Mouse (Mus musculus): Measurements from ENCODE around the gene Isg20l2. TPM values are rescaled to one million over a fixed set of nuclear protein-coding genes. Genes with fewer than 3 reads are reported as not detected.

Isg20l2 gene
- total RNA-seq, 2 experiments from 2014 or later: 15.1 to 15.6 TPM

DNA sequence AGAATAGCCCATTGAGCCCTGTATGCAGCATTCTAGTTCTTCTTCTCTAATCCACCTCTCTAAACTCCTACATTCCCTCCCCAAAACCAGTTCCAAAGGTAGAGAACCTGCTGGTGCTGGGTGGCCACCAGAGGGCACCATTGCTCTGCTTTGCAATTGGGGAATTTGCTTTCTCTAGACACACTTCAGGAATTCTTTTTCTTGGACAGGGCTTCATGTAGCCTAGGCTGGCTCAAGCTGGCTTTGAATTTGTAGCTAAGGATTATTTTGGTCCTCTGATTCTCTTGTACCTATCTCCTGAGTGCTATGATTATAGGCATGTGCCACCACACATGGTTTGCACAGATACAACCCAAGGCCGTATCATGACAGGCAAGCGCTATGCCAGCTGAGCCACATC, 5.7 kb downstream of the Isg20l2 start:
- intact Hi-C loops (cut with DNase I): loop anchor here (1.0 kb wide), 3 partner anchors 26 to 136 kb away; no protein-coding TSS in a partner anchor
- TF ChIP-seq CTCF (IDR thresholded peaks at IDR 0.05): peak; percentile 98
- no peak overlapping the region for H3K4me3 ChIP-seq
- H3K27ac ChIP-seq: no peak overlapping the region
- DNase-seq (ENCODE audit: extremely low spot score in 1 of 2, low spot score in 2 of 2): peak; percentile 76 to 81

- intact Hi-C loops (cut with DNase I): no loop called here
Observed at GRCm38 (mm10) chr3:87940611-87941010, 10.5 kb downstream of the Isg20l2 start.

GRCm38 (mm10) chr3:87942471-87942870, 12.4 kb downstream of the Isg20l2 start:
- H3K4me3 ChIP-seq: no peak overlapping the region
- DNase-seq (ENCODE audit: extremely low spot score in 1 of 2, low spot score in 2 of 2): no peak
- no peak for TF ChIP-seq CTCF (IDR thresholded peaks at IDR 0.05)
- no peak overlapping the region for H3K27ac ChIP-seq
- intact Hi-C loops (cut with DNase I): no loop called here

More at GRCm38 (mm10) chr3:87940611-87941010, 10.5 kb downstream of the Isg20l2 start:
- H3K4me3 ChIP-seq: no peak overlapping the region
- no peak for DNase-seq (ENCODE audit: extremely low spot score in 1 of 2, low spot score in 2 of 2)
- no peak for TF ChIP-seq CTCF (IDR thresholded peaks at IDR 0.05)
- no peak overlapping the region for H3K27ac ChIP-seq

- no peak for TF ChIP-seq CTCF (IDR thresholded peaks at IDR 0.05)
- intact Hi-C loops (cut with DNase I): no loop called here
- H3K27ac ChIP-seq: no peak overlapping the region
- DNase-seq (ENCODE audit: extremely low spot score in 1 of 2, low spot score in 2 of 2): no peak
- H3K4me3 ChIP-seq: no peak overlapping the region
Observed at GRCm38 (mm10) chr3:87943586-87943985, 13.5 kb downstream of the Isg20l2 start.

DNA sequence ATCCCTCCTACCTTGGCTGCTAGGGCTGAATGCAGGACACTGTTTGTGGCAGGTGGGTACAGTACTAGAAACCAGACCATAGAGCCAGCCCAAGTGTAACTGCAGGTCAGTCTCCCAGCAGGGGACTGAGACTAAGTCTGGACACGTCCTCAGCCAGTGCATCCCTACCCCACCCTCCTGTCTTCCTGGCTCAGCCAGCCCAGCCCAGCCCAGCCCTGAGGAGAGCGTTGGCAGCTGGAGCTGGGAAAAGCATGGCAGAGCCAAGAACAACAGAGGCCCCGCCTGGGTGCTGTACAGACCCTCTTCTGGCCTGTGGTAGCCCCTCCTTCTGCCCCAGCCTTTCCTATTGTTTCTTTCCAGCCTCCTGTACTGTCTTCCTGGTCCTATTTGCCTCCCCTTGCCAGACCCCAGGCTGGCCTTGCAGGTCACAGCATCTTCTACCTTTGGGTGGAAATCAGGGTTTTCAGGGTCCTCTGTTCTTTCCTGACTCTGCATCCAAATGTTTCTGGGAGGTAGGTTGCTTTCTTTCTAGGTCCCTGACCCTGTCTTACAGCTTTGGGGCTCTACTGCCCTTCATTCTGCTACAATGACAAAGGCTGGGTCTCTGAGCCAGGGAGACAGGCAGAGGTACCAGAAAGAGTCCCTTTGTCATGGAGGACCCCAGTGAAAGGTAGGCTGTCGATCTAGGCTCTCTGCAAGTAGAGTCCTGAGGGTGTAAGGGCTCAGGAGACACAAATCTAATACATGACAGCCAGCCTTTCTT, 14.9 kb downstream of the Isg20l2 start:
- intact Hi-C loops (cut with DNase I): no loop called here
- Histone ChIP-seq H3K4me3 (no peak overlapping the region), H3K27ac (no peak overlapping the region)
- no peak for DNase-seq (ENCODE audit: extremely low spot score in 1 of 2, low spot score in 2 of 2)
- TF ChIP-seq CTCF (IDR thresholded peaks at IDR 0.05): no peak

GRCm38 (mm10) chr3:87945781-87946540, 15.8 kb downstream of the Isg20l2 start:
- H3K4me3 ChIP-seq: no peak overlapping the region
- no peak for TF ChIP-seq CTCF (IDR thresholded peaks at IDR 0.05)
- intact Hi-C loops (cut with DNase I): no loop called here
- H3K27ac ChIP-seq: no peak overlapping the region
- DNase-seq (ENCODE audit: extremely low spot score in 1 of 2, low spot score in 2 of 2): no peak

GRCm38 (mm10) chr3:87946541-87946860, 16.4 kb downstream of the Isg20l2 start:
- Histone ChIP-seq H3K27ac (no peak overlapping the region), H3K4me3 (no peak overlapping the region)
- intact Hi-C loops (cut with DNase I): no loop called here
- DNase-seq (ENCODE audit: extremely low spot score in 1 of 2, low spot score in 2 of 2): no peak
- TF ChIP-seq CTCF (IDR thresholded peaks at IDR 0.05): no peak

DNA sequence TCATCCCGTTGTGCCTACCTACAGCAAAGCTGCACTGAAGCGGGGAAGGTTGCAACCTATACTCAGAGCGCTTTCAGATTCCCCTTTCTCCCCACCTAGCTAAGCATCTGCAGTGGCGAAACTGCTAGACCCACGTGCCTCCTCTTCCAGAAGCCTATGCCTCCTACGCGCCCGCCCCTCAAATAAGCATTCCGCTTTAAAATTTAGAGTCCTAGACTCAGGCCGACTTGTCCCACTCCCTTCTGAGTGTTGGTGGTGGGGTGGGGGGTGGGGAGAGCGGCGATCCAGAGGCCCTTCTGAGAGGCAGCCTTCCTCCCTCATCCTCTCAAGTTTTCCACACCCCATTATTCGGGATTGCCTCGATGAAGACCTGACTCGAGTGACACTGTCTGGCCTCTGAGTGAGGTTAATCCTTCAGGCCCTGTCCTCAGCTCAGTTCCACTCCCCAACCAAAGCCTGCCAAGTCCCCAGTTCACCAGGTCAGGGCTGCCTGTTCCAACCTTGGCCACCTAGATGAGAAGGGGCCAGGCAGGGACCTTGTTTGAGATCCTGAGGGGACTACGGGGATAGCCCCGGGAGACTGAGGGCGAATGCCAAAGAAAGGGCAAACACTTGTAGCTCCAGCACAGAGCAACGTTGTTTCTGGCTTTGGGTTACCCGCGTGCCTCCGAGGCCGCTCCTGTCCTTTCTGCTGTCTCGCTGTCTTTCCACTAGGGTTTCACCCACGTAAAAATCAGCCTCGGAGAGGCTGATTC, 17.1 kb downstream of the Isg20l2 start:
- intact Hi-C loops (cut with DNase I): no loop called here
- no peak; the same call in 1 of the 2 replicates for TF ChIP-seq CTCF (IDR thresholded peaks at IDR 0.05)
- no peak overlapping the region for H3K27ac ChIP-seq
- H3K4me3 ChIP-seq: peak overlapping the region; percentile 31; the same call in 1 of the 2 replicates
- no peak for DNase-seq (ENCODE audit: extremely low spot score in 1 of 2, low spot score in 2 of 2)

DNA sequence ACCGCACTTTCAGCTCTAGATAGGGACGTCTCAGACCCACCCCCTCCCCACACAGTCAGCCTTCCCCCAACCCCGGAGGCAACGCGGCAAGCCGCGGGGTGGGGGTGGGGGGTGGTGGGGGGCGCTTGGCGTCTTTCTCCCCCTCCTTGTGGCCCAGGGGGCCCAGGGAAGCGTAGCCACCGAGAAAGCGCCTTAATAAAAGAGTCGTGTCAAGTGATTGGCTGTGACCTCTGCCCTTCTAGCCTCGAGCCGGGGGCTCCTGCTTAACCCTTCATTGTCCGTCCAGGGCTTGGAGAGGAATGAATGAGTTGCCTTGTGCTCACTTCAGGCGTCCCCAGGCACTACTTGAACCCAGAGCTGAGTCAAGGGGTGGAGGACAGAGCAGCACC, 17.7 kb downstream of the Isg20l2 start:
- H3K27ac ChIP-seq: no peak overlapping the region
- TF ChIP-seq CTCF (IDR thresholded peaks at IDR 0.05): no peak
- DNase-seq (ENCODE audit: extremely low spot score in 1 of 2, low spot score in 2 of 2): no peak
- H3K4me3 ChIP-seq: peak overlapping the region; percentile 31
- intact Hi-C loops (cut with DNase I): no loop called here

DNA sequence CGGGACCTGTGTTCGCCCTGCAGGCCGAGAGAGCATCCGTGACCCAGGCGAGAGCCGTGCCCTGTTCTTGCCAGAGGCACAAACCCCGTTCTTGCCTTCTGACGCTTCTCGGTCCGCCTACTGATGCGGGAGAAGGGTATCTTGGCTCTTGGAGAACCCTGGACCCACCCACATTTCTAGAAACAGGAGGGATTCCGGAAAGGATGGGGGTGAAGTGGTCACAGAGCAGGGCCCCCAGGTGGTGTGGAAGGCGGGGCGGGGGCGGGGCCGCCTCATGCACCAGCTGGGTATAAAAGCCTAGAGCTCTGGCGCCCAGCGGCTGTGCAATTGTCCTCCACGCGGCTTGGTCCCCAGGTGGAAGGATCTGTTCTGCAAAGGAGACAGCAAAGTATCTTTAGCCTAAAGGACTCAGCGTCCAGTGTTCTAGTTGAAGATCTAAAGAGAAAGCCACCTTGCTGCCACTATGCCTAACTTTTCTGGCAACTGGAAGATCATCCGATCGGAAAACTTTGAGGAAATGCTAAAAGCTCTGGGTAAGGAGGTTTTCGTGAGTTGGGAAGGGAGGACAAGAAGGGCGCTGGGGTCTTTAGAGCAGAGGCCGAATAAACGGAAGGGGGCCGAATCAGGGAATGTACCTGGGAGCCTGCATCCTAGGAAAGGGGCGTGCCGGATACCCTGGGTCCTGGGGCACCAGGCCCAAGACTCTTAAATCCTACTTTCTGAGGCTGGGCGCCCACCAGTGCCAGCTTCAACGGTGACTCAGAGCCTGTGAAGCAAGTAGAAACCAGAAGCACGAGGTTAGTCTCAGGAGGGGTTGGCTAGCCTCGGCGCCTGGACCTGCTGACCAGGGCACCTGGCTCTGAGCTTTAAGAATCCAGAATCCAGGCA, 18.5 kb downstream of the Isg20l2 start, which contains the start of gene Crabp2:
Gene Crabp2, plus strand, starts transcription at position 289 of the 888 bp plus-strand sequence.
- intact Hi-C loops (cut with DNase I): no loop called here
- no peak for TF ChIP-seq CTCF (IDR thresholded peaks at IDR 0.05)
- H3K27ac ChIP-seq: no peak within 1 kb of the TSS
- H3K4me3 ChIP-seq: peak within 1 kb of the TSS; percentile 31
- DNase-seq (ENCODE audit: extremely low spot score in 1 of 2, low spot score in 2 of 2): no peak

All from left cerebral cortex, adult 2 months (tissue).